Mouse (Mus musculus) stomach, postnatal 0 days (tissue): ENCODE results near the gene Myog. TPM values are rescaled to one million over a fixed set of nuclear protein-coding genes. Genes with fewer than 3 reads are reported as not detected.
A peak's percentile ranks its signal among the peaks of the same experiment; 100 is the strongest.

Source experiments
- ATAC-seq: fragments of 200-750 bp; cut with Nextera tagmentation; 2 replicates; pipeline ENCODE4 v1.8.0; 2017; ENCODE audit not compliant: low FRiP score, low TSS enrichment
- DNase-seq: peaks from one replicate; pipeline ENCODE4 v3.0.0-alpha.2; 2016; ENCODE audit warnings: low spot score
- H3K27ac ChIP-seq: fragments of 300-500 bp; sonication (generic); replicated peaks from 2 replicates; pipeline ENCODE4 v1.5.1; 2014; ENCODE audit warnings: mild to moderate bottlenecking, control low read depth
- H3K27me3 ChIP-seq: fragments of 300-500 bp; sonication (generic); 2 replicates; pipeline ENCODE4 v1.6.1; 2014; ENCODE audit warnings: low read length; ENCODE audit not compliant: control insufficient read depth, insufficient read depth
- H3K36me3 ChIP-seq: fragments of 300-500 bp; sonication (generic); 2 replicates; pipeline ENCODE4 v1.6.1; 2014; ENCODE audit warnings: low read length, mixed read lengths; ENCODE audit not compliant: control insufficient read depth, insufficient read depth
- H3K4me1 ChIP-seq: fragments of 300-500 bp; sonication (generic); replicated peaks from 2 replicates; pipeline ENCODE4 v1.6.1; 2014; ENCODE audit warnings: antibody characterized with exemption; ENCODE audit not compliant: control insufficient read depth, insufficient read depth
- H3K4me2 ChIP-seq: fragments of 300-500 bp; sonication (generic); replicated peaks from 2 replicates; pipeline ENCODE4 v1.6.1; 2014; ENCODE audit warnings: low read depth, mild to moderate bottlenecking, control low read depth, moderate library complexity
- H3K4me3 ChIP-seq: fragments of 300-500 bp; sonication (generic); 2 replicates; pipeline ENCODE4 v1.5.1; 2014; ENCODE audit warnings: low read depth, low read length, control low read depth
- H3K9ac ChIP-seq: fragments of 300-500 bp; sonication (generic); 2 replicates; pipeline ENCODE4 v1.6.1; 2014; ENCODE audit warnings: mild to moderate bottlenecking, low read length, control low read depth, mixed read lengths
- H3K9me3 ChIP-seq: fragments of 300-500 bp; sonication (generic); 2 replicates; pipeline ENCODE4 v1.6.1; 2016; ENCODE audit warnings: low read length; ENCODE audit not compliant: control insufficient read depth
- CTCF ChIP-seq: IDR thresholded peaks from 2 replicates; pipeline ENCODE4 v1.5.1; 2016; ENCODE audit warnings: antibody characterized with exemption, low read depth, mild to moderate bottlenecking, moderate library complexity
- EP300 ChIP-seq: optimal IDR thresholded peaks from 2 replicates; pipeline ENCODE3; 2016; ENCODE audit warnings: antibody characterized with exemption
- WGBS: fragments of 180-500 bp; shearing (Covaris S2); extraction: QIAGEN DNeasy Blood & Tissue Kit; methylation state at CpG from one replicate; pipeline ENCODE4 v1.1.7; 2014; 5-methylcytosine and 5-hydroxymethylcytosine counted together
- polyA plus RNA-seq: library from polyadenylated mRNA; unstranded; fragments of >200 nt; fragmentation: Nextera tagmentation; extraction: Ambion mirVana; gene quantifications from 2 replicates; pipeline ENCODE4 v1.2.1, GENCODE M21; 2015

The Myog gene
- polyA plus RNA-seq, 1 experiment from 2014 or later: 2.7 TPM

DNA sequence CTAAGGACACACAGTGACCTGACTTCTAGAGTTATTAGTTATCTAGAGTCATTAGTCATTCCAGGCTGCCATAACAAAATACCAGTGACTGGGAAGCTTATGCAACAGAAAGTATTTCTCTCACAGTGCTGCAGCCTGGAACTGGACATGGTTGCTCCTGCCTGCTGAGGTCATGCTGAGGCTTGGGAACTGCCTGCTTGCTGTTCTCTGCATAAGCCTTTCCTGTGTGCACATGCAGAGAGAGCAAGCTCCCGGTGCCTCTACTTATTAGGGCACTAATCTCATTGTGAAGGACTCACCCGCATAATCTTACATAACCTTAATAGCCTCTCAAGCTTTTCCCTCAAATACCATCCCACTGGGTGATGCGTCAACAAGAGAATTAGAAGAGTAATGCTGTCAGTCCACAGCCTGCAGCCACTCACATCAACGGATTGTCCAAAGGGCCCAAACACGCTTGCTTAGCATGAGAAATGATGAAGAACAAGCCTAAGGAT, 17.0 kb upstream of the Myog start:
- no peak overlapping the region for H3K4me3 ChIP-seq
- no peaks in the 10 kb centered on the region for H3K36me3 ChIP-seq
- TF ChIP-seq EP300 (no peak), CTCF (no peak)
- H3K27me3 ChIP-seq: no peaks in the 10 kb centered on the region
- 64% methylated on average over 5 of the region's 5 CpGs for WGBS
- no peaks in the 10 kb centered on the region for H3K4me1 ChIP-seq
- no peak overlapping the region for H3K27ac ChIP-seq
- H3K4me2 ChIP-seq: no peak overlapping the region
- ATAC-seq: 0 out of 2 replicates have a peak, but pooled peaks have one; percentile 46
- DNase-seq: no peak
- no peak overlapping the region for H3K9ac ChIP-seq
- H3K9me3 ChIP-seq: no peaks in the 10 kb centered on the region

DNA sequence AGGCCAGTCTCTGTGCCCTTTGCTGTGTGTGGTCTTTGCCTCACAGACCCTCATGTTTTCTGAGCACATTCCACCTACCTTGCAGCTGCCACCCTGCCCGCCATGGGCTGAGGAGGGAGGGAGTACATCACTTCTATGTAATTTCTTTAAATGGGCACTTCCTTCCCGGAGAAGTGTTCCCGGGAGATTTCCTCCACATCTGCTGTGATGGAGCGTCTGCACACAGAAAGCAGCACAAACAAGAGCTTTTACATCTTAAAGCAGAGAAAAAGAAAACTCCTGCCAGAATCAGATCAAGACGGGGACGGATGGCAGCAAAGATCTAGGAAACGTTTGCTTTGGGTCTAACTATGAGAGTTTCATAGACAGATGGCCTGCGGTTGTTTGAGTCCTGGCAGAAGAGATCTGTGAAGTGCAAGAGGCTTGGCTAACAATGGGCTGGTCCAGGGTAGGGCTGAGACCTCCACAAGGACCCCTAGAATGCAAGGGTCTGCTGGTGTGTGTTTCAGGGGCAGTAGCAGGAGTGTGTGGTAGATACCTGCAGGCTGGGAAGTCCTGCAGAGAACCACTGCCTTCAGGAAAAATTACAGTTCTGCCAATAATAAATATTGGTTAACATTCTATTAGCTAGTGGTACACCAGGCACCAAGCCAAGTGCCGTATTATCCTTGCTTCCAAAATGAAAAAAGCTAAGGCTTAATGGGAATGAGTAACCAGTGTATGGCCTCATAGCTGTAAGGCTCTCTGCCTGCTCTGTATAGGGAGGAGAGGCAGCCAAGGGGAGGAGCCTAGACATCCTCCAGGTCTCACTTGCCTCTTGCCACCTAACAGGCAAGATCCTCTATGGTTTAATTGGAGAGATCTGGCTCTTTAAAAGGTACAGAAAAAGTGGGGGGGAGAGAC, 16.0 kb upstream of the Myog start:
- no peaks in the 10 kb centered on the region for H3K27me3 ChIP-seq
- H3K4me2 ChIP-seq: no peak overlapping the region
- H3K9me3 ChIP-seq: no peaks in the 10 kb centered on the region
- TF ChIP-seq CTCF (no peak), EP300 (no peak)
- H3K4me3 ChIP-seq: no peak overlapping the region
- WGBS: 37% methylated on average over 9 of the region's 9 CpGs
- H3K27ac ChIP-seq: no peak overlapping the region
- no peak overlapping the region for H3K9ac ChIP-seq
- ATAC-seq: no peak
- no peaks in the 10 kb centered on the region for H3K4me1 ChIP-seq
- no peaks in the 10 kb centered on the region for H3K36me3 ChIP-seq
- no peak for DNase-seq

DNA sequence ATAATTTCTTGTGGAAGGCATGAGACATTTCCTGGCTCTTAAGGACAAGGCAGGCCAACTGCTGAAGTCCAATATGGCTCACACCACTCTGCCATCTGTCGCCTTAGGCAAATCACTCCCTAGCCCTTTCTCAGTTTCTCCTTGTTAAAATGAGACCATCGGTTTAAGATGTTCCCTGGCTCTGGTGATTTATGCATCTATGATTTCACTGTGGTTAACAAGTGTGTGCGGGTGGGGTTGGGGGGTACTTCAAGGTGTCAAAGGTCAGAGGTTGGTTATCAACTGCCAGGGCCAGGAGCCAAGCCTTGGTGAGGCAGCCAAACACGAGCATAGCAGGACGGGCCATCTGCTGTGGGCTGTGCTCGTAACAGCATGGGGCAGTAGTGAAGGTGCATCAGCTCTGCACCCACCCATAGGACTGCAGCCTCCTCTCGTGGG, 15.3 kb upstream of the Myog start:
- WGBS: 82% methylated on average over 7 of the region's 7 CpGs

DNA sequence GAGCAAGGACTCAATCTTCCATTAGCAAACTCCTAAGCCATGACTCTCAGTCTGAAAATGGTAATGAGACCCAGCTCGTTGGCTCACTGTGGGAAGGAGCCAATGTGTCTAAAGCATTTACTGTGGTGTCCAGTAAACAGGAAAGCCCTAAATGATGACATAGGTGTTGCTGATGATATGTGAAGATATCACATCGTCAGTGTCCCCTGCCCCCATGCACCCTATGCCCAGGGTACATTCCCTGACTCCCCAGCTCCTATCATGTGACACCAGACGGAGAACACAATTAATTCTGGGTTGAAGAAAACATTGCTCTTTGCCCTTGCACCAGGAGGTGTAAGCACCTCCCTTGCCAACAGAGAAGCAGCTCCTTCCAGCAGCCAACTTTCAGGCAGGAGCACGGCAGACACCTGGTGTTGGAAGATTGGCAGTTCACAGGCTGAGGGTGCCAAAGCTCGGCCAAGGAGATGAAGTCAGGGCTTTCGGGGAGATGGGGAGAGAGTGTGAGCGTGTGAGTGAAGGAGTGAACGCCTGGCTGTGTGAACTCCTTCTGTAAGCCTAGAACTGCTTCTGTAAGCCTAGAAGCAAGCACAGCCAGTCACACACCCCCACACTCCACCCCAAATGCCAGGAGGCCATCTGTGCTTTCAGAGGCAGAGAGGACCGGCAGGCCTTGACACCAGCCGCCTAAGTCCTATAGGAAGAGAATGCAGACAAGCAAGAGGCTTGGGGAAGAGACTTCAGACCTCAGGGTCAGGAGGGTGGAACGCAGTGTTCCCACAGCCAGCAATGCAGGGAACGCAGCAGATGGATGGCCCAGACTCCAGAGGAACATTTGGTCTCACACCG, 13.9 kb upstream of the Myog start:
- DNase-seq: no peak
- H3K9ac ChIP-seq: no peak overlapping the region

More for the DNA sequence above, 15.3 kb upstream of the Myog start:
- no peaks in the 10 kb centered on the region for H3K36me3 ChIP-seq
- TF ChIP-seq CTCF (no peak), EP300 (no peak)
- no peak overlapping the region for H3K4me3 ChIP-seq
- ATAC-seq: no peak
- H3K4me2 ChIP-seq: no peak overlapping the region
- no peaks in the 10 kb centered on the region for H3K9me3 ChIP-seq
- no peaks in the 10 kb centered on the region for H3K4me1 ChIP-seq
- DNase-seq: no peak
- H3K27me3 ChIP-seq: no peaks in the 10 kb centered on the region
- no peak overlapping the region for H3K9ac ChIP-seq
- H3K27ac ChIP-seq: no peak overlapping the region

DNA sequence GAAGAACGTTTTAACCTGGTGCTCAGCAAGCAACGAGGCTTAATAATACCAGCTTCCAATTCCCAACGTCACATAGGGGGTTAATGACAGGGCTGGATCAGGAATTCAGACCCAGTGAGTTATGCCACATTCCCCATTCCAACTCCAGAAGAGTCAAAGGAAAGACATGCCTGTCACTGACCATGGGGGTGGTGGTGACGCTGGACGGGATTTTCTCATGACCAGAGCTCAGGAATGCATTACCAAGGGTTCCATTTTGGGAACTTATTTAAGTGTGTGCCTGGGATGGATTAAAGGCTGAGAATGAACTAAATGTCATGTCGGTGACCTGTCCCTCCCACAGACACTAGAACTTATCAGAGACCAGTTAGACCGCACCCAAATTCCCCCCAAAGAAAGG, 13.0 kb upstream of the Myog start:
- TF ChIP-seq EP300 (no peak), CTCF (no peak)
- Histone ChIP-seq H3K36me3 (no peaks in the 10 kb centered on the region), H3K9me3 (no peaks in the 10 kb centered on the region), H3K27me3 (no peaks in the 10 kb centered on the region), H3K9ac (no peak overlapping the region), H3K27ac (no peak overlapping the region), H3K4me3 (no peak overlapping the region), H3K4me1 (no peaks in the 10 kb centered on the region), H3K4me2 (no peak overlapping the region)
- WGBS: 77% methylated on average over 7 of the region's 7 CpGs
- DNase-seq (no peak), ATAC-seq (no peak)

More for the DNA sequence above, 13.9 kb upstream of the Myog start:
- H3K27ac ChIP-seq: no peak overlapping the region
- H3K4me2 ChIP-seq: no peak overlapping the region
- TF ChIP-seq CTCF (no peak), EP300 (no peak)
- ATAC-seq: no peak
- WGBS: 61% methylated on average over 13 of the region's 13 CpGs
- H3K4me1 ChIP-seq: no peaks in the 10 kb centered on the region
- no peaks in the 10 kb centered on the region for H3K27me3 ChIP-seq
- no peak overlapping the region for H3K4me3 ChIP-seq
- no peaks in the 10 kb centered on the region for H3K36me3 ChIP-seq
- H3K9me3 ChIP-seq: no peaks in the 10 kb centered on the region
